Mouse (Mus musculus): ENCODE measurements around the gene Hamp2.
"Not testable (repeated sequence)": the region's sequence is repeated elsewhere in the genome, so short reads cannot be mapped to it uniquely, and the experiment has no call there.

Hamp2 gene

GRCm38 (mm10) chr7:30924581-30924980, at the start of gene Hamp2:
Gene Hamp2, minus strand, starts transcription at chr7:30924681.
- not testable (repeated sequence) for DNase-seq (ENCODE audit: low spot score)

GRCm38 (mm10) chr7:30973501-30974289, 49.2 kb upstream of the Hamp2 start, which contains the start of gene Fam187b:
Gene Fam187b, plus strand, starts transcription at chr7:30973790.
- DNase-seq (ENCODE audit: low spot score), result peak; percentile 92

- DNase-seq (ENCODE audit: low spot score), result no peak
These were observed 48.7 kb upstream of the Hamp2 start, which contains the start of gene Lsr for GRCm38 (mm10) chr7:30973251-30973500. Gene Lsr, minus strand, starts transcription at chr7:30973464.

GRCm38 (mm10) chr7:30972426-30973250, 48.2 kb upstream of the Hamp2 start:
- DNase-seq (ENCODE audit: low spot score), result peak; percentile 10

- no peak for DNase-seq (ENCODE audit: low spot score)
These were observed 47.4 kb upstream of the Hamp2 start for GRCm38 (mm10) chr7:30971901-30972300.

- DNase-seq (ENCODE audit: low spot score), result no peak
These were observed 44.7 kb upstream of the Hamp2 start for GRCm38 (mm10) chr7:30969174-30969573.

- DNase-seq (ENCODE audit: low spot score), result no peak
These were observed 44.1 kb upstream of the Hamp2 start for GRCm38 (mm10) chr7:30968611-30969010.

- DNase-seq (ENCODE audit: low spot score), result no peak
These were observed 42.2 kb upstream of the Hamp2 start for GRCm38 (mm10) chr7:30966657-30967056.

GRCm38 (mm10) chr7:30965677-30966076, 41.2 kb upstream of the Hamp2 start:
- no peak for DNase-seq (ENCODE audit: low spot score)

GRCm38 (mm10) chr7:30964366-30964765, 39.9 kb upstream of the Hamp2 start:
- DNase-seq (ENCODE audit: low spot score), result no peak

GRCm38 (mm10) chr7:30962862-30963261, 38.4 kb upstream of the Hamp2 start:
- no peak for DNase-seq (ENCODE audit: low spot score)

- no peak for DNase-seq (ENCODE audit: low spot score)
These were observed 35.4 kb upstream of the Hamp2 start for GRCm38 (mm10) chr7:30959786-30960349.

GRCm38 (mm10) chr7:30958866-30959487, 34.5 kb upstream of the Hamp2 start:
- no peak for DNase-seq (ENCODE audit: low spot score)

GRCm38 (mm10) chr7:30958109-30958865, 33.8 kb upstream of the Hamp2 start:
- DNase-seq (ENCODE audit: low spot score), result no peak

GRCm38 (mm10) chr7:30957367-30957783, 32.9 kb upstream of the Hamp2 start:
- DNase-seq (ENCODE audit: low spot score), result peak; percentile 91

GRCm38 (mm10) chr7:30956756-30957366, 32.4 kb upstream of the Hamp2 start, which contains the start of gene Usf2:
Gene Usf2, minus strand, starts transcription at chr7:30956803.
- peak; percentile 84 for DNase-seq (ENCODE audit: low spot score)

GRCm38 (mm10) chr7:30956357-30956751, 31.9 kb upstream of the Hamp2 start:
- DNase-seq (ENCODE audit: low spot score), result no peak

- DNase-seq (ENCODE audit: low spot score), result peak; percentile 90
These were observed 31.3 kb upstream of the Hamp2 start for GRCm38 (mm10) chr7:30955584-30956356.

GRCm38 (mm10) chr7:30954971-30955520, 30.6 kb upstream of the Hamp2 start:
- DNase-seq (ENCODE audit: low spot score), result no peak

GRCm38 (mm10) chr7:30954036-30954435, 29.6 kb upstream of the Hamp2 start:
- DNase-seq (ENCODE audit: low spot score), result no peak

Data from lung, postnatal 25 days (tissue).